Mouse (Mus musculus) bone marrow macrophage, adult 2 months (primary cell): Measurements from ENCODE around the gene Rtl4. TPM values are rescaled to one million over a fixed set of nuclear protein-coding genes. Genes with fewer than 3 reads are reported as not detected.

Experiments used
- H3K27ac ChIP-seq: 2 replicates; pipeline ENCODE4 v1.5.1; 2012; ENCODE audit warnings: low read depth, low read length; ENCODE audit not compliant: insufficient read depth
- H3K4me1 ChIP-seq: 2 replicates; pipeline ENCODE4 v1.6.1; 2012; ENCODE audit warnings: low read length; ENCODE audit not compliant: control insufficient read depth, insufficient read depth
- H3K4me3 ChIP-seq: 2 replicates; pipeline ENCODE4 v1.5.1; 2012; ENCODE audit warnings: mild to moderate bottlenecking, low read length, moderate library complexity; ENCODE audit not compliant: insufficient read depth
- CTCF ChIP-seq: IDR thresholded peaks from 2 replicates; pipeline ENCODE4 v1.5.1; 2012; ENCODE audit warnings: low read depth, mild to moderate bottlenecking, low read length, moderate library complexity
- POLR2A ChIP-seq: IDR thresholded peaks from 2 replicates; pipeline ENCODE4 v1.6.1; 2012; ENCODE audit warnings: mild to moderate bottlenecking, low read depth, low read length, borderline replicate concordance
- polyA plus RNA-seq: library from polyadenylated mRNA; stranded (reverse); fragments of >200 nt; gene quantifications from 2 replicates; pipeline ENCODE4 v1.2.4, GENCODE M21; 2012; ENCODE audit not compliant: missing spikeins, insufficient read depth, insufficient read length

The Rtl4 gene
- polyA plus RNA-seq, 1 experiment: not detected

- Histone ChIP-seq H3K27ac (no peak overlapping the region), H3K4me1 (no peaks in the 10 kb centered on the region)
- no peak for TF ChIP-seq POLR2A
- no peak for TF ChIP-seq CTCF
Measured at GRCm38 (mm10) chrX:144986980-144987379, 298.3 kb downstream of the Rtl4 start.

GRCm38 (mm10) chrX:145065484-145065913, 376.8 kb downstream of the Rtl4 start:
- TF ChIP-seq POLR2A: no peak
- TF ChIP-seq CTCF: no peak
- no peak overlapping the region for H3K4me3 ChIP-seq

More at GRCm38 (mm10) chrX:144986980-144987379, 298.3 kb downstream of the Rtl4 start:
- no peak overlapping the region for H3K4me3 ChIP-seq

GRCm38 (mm10) chrX:145089802-145090201, 401.1 kb downstream of the Rtl4 start:
- H3K4me3 ChIP-seq: no peak overlapping the region
- no peak for TF ChIP-seq POLR2A
- no peak for TF ChIP-seq CTCF
- no peaks in the 10 kb centered on the region for H3K4me1 ChIP-seq
- H3K27ac ChIP-seq: no peak overlapping the region

More at GRCm38 (mm10) chrX:145065484-145065913, 376.8 kb downstream of the Rtl4 start:
- Histone ChIP-seq H3K27ac (no peak overlapping the region), H3K4me1 (no peaks in the 10 kb centered on the region)

GRCm38 (mm10) chrX:145090360-145090759, 401.7 kb downstream of the Rtl4 start:
- Histone ChIP-seq H3K4me1 (no peaks in the 10 kb centered on the region), H3K27ac (no peak overlapping the region), H3K4me3 (no peak overlapping the region)
- TF ChIP-seq POLR2A: no peak
- no peak for TF ChIP-seq CTCF

GRCm38 (mm10) chrX:145090964-145091363, 402.3 kb downstream of the Rtl4 start:
- TF ChIP-seq POLR2A (no peak), CTCF (no peak)
- Histone ChIP-seq H3K4me1 (no peaks in the 10 kb centered on the region), H3K4me3 (no peak overlapping the region), H3K27ac (no peak overlapping the region)

Other genes starting within 250 kb of the Rtl4 start
- gene Trpc5os, start 232.3 kb upstream of the Rtl4 start, polyA plus RNA-seq: not detected in 2 replicates
- not detected in 2 replicates for gene Trpc5, start 727 bp upstream of the Rtl4 start, polyA plus RNA-seq